Mouse (Mus musculus) c-Kit-positive CD71-positive TER-119-positive erythroid progenitor cells, embryonic 14.5 days (primary cell): ENCODE measurements at regions not wholly inside any gene's neighbourhood (a gene's known extent, or its start where the extent isn't known, plus 50 kb on each side); places are given as distances from the start of the nearest gene placed in this dataset.
A peak's percentile ranks its signal among the peaks of the same experiment; 100 is the strongest.

Experiments used
- DNase-seq: peaks from one replicate; pipeline ENCODE4 v3.0.0-alpha.2; 2013; ENCODE audit warnings: low spot score

DNA sequence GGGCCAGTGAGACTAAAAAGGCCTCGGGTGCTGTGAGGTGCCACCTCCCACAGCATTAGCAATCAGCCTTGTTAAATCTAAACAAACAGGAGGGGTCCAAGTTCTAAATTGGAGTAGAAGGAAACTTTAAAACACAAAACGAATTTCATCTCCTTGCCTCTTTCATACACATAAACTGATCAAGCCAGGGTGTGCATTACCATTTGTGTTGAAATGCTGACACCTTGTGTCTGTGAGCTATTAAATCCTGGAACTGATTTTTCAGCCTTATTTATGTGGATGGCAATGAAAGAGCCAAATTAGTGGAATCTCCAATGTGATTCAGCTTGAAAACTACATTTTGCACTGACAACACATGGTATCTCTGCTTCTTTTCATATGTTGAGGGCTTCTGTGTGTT lies 114.8 kb downstream of the Pcsk1 start:
- DNase-seq = no peak

DNA sequence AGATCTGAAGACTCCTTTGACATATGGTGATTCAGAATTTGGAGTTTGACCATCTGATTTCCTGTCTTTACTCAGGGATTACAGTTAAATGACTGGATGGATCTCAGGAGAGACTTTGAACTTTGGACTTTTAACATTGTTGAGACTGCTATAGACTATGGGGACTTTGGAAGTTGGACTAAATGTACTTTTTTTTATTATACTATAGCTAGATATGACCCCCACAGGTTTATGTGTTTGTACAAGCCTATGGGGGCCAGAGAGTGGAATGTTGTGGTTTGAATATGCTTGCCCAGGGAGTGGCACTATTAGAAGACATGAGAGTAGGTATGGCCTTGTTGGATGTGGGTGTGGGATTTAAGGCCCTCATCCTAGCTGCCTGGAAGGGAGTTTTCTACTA lies 134.3 kb downstream of the Pcsk1 start:
- DNase-seq = no peak

DNA sequence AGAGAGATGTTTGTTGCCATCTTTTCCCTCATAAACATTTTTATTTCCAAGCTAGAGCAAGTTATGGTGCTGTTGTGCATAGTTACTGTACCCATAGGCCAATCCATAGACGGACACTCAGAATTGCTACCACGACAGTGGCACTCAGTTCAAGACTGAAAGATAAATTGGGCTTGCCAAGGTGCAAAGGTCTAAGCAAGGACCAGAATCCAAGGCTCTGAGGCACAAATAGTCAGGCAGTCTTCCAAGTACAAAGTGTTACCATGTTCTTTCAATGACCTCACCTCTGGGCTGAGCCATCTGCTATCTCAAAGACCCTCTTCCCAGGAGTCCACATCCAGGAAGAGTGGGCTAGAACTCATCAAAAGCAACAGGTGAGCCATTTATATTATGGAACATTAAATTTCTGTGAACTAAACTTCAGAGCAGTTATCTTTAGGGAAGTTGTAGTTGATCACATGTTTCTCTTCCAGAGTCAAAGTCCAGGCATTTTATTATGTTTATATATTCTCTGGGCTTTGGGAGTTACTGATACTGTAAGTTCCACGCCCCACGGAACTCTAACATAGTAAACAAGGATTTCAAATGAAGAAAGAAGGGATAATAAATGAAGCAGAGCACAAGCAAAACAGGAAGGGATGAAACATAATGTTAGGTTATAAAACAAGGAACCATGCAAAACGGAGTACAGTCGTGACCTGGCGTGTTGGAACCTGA lies 136.1 kb downstream of the Pcsk1 start:
- DNase-seq = no peak

DNA sequence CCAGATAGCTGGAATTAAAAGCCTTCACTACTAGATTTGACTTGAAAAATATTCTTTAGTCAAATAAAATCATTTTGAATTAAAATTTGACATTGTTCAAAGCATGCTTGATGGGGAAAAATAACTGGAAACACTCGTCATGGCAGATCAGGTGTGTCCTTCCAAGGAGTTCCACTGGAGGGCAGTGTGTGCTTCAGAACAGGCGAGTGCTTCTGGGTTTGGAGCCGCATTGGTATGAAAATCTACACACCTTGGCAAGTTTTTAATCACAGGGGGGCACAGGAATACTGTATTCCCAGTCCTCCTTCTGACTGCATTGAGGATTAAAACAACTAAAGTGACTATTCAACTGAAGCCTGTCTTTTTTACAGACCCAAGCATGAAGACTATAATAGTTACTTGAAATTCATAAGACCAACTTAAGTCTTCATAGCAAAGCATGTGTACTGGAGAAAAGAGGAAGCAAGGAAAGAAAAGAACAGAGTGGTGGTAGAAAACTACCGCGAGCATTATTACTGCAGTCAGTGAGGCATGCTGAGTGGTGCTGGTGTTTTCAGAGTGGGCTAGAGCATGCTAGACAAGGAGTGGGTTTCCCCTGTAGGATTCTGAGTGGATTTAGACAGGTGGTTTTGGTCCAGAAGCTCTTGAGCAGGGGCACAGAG lies 138.1 kb downstream of the Pcsk1 start:
- peak; percentile 36 for DNase-seq

DNA sequence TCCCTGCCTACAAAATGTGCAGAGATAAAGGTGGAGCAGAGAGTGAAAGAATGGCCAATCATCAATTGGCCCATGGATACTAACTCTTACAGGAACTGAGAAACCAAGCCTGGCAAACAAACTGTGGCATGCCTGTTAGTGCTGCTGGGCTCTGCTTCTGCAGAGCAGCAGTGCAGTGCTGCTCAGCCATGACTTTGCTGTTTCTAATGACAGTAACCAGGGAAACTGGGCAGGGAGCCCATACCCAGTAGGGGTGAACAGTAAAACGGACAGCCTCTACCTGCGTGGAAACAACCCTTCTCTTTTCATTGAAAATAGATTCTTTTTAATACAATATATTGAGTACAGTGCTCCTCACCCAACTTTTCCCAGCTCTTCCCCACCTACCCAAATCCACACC lies 146.8 kb downstream of the Pcsk1 start:
- DNase-seq = no peak
